Mouse (Mus musculus): ENCODE results near the gene Ywhag.

The Ywhag gene

DNA sequence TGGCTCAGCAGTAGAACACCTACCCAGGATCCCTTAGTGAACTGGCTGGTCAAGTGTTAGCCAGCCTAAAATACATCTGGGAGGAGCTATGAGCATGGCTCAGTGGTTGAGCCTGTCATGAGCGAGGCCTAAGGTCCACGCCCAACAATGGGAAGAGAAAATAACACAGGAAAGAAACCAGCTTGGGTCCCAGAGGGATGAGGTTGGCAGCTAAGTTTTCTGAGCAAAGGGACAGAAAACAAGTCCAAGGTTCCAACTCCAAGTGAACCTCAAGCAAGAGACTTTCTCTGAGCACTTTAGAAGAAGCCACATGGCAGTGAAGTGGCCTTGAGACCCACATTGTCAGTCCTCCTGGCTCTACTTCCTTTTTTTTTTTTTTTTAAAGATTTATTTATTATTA is 17.2 kb upstream of the Ywhag start:
- DNase-seq (ENCODE audit: low spot score) = no peak

DNA sequence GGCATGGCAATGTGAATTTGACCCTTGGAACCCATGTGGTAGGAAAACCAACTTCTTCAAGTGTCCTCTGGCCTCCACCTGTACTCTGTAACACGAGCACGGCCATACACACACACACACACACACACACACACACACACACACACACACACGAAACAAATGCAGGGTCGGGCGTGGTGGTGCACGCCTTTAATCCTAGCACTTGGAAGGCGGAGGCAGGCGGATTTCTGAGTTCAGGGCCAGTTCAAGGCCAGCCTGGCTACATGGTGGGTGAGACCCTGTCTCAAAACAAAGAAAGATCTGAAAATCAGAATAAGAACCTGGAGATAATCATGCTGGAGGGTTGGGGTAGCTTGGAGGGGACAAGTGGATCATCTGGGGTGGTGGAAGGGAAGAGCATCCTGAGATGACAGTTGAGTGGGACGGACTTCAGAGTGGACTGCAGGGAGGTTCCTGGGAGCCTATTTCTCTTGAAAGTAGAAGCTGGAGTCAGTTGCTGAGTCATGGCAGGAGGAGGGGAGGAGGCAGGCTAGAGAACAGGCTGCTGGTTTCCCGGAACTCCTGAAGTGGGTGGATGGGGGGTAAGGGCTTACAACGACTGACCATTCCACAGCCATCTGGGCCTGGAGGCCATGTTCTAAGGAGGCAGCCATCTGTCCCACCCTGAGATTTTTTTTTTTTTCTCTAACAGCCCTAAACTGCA is 16.4 kb upstream of the Ywhag start:
- DNase-seq (ENCODE audit: low spot score) = peak; percentile 72

DNA sequence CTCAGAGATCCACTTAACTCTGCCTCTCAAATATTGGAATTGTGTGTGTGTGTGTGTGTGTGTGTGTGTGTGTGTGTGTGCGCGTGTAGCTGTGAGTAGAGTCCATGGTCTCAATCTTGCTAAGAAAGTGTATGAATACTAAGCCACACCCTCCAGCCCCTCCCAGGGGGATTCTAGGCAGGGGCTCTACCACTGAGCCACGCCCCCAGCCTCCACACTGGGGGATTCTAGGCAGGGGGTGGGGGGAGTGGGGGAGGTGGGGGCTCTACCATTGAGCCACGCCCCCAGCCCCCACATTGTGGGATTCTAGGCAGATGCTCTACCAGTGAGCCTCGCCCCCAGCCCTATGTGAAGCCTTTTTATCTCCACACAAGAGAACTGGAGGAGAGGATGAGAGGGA is 12.2 kb upstream of the Ywhag start:
- no peak for DNase-seq (ENCODE audit: low spot score)

DNA sequence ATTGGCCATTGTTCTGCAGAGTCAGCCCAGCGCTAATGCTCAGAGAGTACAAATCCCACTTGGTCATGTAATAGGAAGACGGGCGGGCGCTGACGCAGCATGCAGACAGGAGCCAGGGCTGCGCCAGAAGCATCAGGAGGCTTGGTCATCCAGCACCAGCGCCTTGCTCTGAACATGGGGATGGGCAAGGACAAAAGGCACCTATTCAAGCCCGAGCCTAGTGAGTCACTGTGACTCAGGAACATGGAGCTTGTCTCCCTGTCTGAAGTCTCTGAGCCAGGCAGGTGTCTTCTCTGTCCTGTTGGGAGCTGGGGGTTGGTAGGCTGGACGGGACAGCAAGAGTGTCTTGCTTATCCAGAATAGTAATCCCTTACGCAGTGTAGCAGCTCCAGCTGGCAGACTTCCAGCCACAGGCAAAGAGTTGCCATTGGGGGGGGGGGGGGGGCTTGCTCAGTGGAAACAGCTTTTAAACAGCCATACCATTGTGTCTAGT is 11.5 kb upstream of the Ywhag start:
- no peak for DNase-seq (ENCODE audit: low spot score)

DNA sequence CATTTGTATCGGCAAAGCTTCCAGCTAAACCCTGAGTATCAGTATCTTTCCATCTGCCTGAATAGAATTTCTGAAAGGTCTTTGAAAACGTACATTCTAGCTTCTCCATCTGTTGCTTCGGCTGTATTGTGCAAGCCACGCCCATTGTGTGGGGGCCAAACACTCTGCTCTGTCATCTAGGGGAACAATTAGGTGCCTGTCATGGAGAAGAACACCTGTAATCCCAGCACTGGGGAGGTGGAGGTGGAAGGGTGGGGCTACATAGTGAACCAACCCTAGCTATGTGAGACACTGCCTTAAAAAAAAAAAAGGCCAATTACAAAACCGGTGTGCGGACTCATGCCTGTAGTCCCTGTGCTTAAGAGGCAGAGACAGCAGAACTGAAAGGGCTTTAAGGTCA is 8.3 kb upstream of the Ywhag start:
- DNase-seq (ENCODE audit: low spot score) = no peak

DNA sequence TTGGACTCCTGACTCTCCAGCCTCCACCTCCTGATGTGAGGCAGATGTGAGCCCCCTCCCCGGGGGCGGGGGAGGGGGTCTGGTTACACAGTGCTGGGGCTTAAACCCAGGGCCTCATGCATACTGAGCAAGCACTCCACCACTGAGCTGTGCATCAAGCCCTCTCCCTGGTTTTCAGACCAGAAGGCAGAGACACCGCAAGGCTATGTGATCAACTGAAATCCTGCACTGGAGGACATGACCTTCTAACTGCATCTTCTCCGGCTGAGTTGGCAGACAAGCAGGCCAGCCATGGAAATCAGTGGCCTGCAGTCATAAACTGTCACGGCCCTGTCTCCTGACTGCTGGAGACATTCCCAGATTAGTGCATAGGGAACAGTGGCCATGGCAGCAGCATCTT is 6.2 kb upstream of the Ywhag start:
- peak; percentile 45 for DNase-seq (ENCODE audit: low spot score)

DNA sequence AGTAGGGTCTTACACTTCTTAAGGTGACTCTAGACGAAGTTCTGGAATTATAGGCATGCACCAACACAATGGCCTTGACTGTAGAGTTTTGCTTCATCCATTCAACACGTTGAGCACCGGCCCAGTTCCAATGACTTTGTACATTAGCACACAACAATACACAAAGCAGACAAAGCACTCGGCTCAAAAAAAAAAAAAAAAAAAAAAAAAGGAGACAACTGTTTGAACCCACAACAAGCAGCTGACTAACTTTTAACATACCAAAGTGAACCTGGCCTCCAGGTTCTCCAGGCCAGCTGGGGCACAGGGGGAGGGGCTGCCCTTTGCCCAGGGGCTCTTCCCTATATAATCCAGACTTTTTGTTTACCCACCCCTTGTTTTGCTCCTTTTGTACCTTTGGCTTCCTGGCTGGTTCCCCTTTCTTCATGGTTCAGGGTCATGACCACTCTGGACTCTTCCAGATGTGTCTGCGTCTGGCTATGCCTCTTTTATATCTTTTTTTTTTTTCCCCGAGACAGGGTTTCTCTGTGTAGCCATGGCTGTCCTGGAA is 1.3 kb upstream of the Ywhag start:
- DNase-seq (ENCODE audit: low spot score) = peak; percentile 45

DNA sequence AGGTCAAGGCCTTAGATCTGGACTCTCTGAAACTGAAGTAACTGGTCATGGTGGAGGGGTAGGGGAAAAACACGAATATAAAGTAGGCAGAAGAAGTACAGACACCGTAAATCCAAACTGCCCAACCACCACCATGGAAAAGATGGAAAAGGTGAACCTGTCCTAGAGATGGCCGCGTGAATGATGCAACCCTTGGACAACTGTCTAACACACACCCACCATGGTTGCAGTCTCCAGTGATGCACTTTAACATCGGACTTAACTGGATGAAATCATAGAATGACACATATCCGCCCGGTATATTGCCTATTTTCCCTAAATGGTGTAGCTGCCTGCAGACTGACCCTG is 734 bp upstream of the Ywhag start:
- no peak for DNase-seq (ENCODE audit: low spot score)

DNA sequence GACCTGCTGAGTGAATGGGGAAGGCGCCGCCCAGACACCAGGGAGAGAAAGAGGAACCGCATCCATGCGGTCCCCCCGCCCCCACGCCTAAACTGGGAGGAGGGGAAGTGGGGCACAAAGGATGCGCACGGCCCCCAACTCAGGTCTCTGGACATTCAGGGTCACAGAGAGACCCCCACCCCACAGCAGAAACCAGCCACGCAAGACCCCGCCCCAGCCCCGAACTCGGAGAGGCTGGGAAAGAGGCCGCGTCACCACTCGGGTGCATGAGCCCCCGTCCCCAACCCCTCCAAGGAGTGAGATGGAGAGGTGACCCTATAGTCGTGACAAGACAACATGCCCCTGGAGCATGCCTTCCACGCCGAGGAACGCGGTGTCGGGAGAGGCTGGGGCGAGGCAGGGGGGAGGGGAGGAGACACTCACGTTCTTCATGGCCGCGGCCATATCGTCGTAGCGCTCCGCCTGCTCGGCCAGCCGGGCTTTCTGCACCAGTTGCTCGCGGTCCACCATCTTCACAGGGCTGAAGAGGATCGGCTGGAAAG is 445 bp downstream of the Ywhag start:
- peak; percentile 59 for DNase-seq (ENCODE audit: low spot score)

DNA sequence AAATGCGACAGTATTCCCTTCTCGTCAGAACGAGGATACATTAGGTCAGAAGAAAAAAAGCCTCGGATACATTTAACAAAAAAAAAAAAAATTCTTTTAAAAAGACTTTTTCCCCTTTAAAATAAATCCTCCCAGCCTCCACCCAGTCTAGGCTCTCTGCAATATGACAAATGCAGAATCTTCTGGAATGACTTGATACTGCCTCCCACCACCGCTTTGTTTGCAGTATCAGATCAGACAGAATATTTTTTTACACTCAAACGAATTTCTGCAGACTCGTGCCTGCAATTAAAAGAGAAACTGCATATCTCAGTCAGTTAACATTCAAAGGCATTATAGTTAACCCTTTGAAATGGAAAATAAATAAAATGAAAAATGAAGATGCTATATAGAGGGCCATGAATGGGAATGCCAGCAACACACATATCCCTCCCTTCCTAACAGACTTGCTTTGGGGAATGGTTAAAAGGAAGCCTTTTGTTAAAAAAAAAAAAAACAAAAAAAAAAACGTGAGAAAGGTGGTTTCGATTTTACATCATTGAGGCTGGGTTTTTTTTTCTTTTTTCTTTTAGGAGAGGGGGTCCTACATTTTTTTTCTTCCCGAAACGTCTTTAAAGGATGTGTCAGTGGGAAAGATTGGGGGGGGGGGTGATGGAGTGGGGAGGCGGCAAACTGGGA is 1.1 kb downstream of the Ywhag start:
- DNase-seq (ENCODE audit: low spot score) = no peak

DNA sequence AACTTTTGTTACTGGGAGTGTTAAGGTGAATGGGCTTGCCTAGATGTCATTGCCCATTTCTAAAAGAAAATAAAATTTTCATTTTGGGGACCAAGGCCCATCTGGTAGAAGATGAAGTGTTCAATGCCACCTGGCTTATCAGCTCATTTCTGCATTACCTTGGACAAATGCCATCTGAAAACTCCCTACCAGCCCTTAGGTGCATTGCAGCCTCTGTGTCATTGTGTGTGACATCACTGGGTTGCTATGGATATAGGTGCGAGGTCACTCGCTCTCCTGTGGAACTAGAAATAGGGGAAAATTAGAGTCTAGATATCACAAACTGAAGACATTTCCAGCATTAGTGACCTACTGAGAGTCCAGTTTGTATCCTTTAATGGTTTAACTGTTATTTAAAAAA is 2.1 kb downstream of the Ywhag start:
- no peak for DNase-seq (ENCODE audit: low spot score)

DNA sequence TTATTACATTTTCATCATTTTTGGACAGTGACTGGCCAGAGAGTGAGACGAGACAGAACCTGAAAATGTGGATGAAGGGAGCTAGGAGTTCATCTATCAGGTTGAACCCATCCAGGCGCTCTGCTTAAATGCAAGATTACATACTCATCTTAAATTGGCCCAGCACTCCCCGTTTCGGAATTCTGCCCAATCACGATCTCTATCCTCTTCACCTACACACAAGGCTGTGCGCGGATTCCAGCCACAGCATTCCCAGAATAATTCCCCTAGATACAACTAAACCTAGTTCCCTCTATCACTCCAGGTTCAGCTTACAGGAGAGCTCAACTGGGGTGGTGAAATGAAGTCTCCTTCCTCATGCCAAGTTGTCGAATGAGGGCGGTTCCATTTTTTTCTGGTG is 2.9 kb downstream of the Ywhag start:
- DNase-seq (ENCODE audit: low spot score) = no peak

DNA sequence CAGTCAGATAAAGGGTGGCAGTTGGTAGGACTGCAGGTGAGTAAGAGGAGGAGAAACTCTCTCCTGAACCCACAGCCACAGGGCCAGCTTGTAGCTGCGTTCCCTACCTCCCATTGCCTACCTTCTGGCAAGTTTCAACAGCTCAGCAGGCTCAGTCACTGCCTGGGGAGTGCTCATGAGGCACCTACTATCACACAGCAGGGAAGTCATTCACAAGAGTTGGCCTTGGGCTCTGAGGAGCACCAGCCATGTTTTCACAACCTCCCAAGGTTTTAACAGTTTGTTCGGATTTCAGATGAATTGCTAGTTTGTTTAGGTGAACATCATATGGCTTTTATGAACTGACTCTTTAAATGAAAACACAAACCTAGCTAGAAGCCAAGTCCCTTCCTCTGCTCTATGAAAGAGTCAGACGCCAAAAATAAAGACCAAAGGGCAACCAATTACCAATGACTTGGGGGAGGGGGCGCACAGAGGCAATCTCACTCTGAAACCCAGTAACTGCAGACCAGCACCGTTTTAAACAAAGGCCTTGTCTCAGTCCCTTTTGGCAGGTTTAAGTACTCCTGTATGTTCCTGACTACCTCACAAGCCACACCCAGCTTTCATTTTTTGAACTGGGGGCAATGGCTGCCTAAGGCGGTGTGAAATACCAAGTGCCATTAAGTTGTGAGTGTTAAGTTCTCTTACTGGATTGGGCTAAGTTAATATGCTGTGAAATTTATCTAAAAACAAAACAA is 4.6 kb downstream of the Ywhag start:
- DNase-seq (ENCODE audit: low spot score) = no peak

DNA sequence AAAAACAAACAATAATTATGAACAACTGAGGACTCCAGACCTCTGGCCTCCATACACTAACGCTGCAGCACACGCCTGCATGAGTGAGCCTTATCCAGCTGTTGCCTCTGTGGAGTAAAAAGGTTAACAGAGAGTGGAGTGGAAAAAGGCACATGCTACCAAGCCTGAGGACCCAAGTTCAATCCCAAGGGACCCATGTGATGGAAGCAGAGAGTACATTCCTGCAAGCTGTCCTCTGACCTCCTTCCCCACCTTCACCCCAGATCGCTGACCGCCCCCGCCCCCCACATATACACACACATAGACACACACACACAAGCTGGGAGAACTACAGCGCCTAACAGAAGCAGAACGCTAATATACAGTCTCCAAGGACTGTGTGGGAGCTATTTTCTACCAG is 10.5 kb downstream of the Ywhag start:
- DNase-seq (ENCODE audit: low spot score) = no peak

DNA sequence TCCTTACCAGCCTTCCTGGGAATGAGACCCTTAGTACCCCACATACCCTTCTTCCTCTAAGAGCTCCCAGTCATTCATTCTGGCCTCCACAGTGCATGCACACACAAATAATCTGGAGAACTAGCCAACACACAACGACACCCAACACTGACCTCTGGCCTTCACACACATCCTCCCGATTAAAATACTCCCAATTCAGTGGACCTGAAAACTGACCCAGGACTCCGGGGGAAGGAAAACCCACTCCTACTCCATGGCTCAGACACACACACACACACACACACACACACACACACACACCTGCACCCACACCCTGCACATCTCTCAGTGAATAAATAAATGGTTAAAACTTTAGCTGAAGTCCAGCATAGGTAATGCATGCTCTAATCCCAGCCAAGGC is 14.5 kb downstream of the Ywhag start:
- no peak for DNase-seq (ENCODE audit: low spot score)

DNA sequence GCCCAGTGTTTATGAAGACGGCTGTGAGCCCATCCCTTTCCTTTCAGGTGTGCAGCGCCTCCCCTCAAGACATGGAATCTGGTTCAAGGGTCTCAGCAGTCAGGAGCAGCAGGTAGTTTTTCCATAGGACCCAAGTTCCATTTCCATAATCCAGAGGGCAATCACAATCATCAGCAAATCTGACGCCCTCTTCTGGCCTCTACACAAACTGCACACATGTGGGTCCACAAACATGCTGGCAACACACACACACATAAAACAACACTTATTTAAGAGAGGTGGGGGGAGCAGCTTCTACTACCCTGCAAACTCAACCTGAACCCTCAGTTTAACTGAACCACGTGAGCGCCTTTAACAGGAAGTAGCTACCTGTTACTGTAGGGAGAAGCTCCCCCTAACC is 15.8 kb downstream of the Ywhag start:
- DNase-seq (ENCODE audit: low spot score) = no peak

DNA sequence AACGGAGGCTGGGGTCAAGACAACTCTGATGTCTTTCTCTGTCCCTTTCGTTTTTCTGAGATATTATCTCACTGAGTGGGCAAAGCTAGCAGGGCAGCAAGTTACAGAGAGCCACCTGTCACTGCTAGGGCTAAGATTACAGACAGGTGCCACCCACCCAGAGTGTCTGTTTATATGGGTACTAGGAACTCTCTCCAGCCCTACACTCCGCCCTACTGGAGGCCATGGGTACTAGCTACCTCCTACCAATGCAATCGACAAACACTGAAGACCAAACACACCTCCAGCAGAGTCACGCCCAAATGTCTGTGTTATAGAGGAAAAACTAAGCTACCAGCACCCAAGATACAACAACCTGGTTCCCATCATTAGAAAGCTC is 16.4 kb downstream of the Ywhag start:
- no peak for DNase-seq (ENCODE audit: low spot score)

DNA sequence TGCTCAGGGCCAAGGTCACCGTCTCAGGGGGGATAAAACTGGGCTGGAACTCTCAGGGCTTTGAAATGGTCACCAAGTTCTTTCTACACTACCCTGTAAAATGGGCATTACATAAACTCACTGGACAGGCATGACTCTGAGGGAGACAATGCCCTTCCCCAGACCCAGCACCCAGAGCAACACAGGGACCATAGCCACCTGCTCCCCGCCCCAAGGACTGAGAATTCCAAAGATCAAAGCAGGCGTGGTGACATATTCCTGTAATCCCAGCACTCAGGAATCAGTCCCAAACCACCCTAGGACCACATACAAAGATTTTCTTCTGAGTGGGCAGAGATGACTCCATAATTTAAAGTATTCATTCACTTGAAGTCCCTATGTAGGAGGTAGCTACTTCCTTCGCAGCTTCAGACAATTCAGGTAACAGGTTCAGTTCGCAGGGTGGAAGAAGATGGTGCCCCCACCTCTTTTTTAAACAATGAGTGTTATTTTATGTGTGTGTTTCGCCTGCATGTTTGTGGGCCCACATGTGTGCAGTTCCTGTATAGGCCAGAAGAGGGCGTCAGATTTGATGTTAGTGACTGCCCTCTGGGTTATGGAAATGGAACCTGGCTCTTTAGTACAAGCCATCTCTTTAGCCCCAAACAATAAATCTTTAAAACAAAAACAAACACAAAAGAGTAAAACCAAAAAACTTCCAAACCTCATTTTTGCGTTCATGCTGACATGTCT is 16.9 kb downstream of the Ywhag start:
- no peak for DNase-seq (ENCODE audit: low spot score)

DNA sequence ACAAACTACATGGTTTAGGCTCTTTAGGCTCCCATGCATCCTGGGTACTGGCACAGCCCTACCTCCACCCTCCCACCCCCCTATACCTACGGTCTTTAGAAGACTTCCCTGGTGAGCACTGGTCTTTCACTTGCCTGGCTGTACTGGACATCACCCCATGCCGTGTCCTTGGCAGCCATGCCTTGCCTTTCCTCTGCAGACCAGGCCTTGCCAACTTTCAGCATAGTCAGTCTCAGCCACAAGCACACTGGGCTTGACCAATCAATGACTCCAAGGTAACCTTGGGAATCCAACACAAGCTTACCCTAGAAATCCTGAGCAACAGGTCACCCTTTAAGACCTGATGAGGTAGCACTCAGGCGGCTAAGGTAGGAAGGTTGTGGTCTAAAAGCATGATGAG is 17.8 kb downstream of the Ywhag start:
- no peak for DNase-seq (ENCODE audit: low spot score)

DNA sequence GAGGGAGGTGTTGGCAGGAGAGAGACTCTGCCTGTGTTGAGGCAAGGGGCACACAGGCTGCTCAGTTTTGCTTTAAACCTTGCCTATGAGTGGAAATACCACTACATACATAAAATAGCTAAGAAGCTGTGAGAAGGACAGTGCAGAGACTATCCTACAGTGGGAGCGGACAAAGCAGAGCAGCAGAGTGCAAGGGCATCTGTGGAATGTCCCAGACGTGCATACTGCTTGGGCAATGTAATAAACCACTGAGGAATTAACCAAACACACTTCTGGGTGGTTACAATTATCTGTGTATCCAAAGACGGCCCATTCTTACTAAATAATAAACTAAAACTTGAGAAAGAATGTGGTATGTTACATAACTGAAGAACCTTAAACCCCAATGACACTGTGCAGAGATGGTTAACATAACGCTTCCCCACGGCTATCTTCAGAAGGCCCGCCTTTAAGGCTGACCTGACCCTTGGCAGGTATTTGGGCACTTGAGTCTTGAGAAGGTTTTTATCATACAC is 18.3 kb downstream of the Ywhag start:
- no peak for DNase-seq (ENCODE audit: low spot score)

DNA sequence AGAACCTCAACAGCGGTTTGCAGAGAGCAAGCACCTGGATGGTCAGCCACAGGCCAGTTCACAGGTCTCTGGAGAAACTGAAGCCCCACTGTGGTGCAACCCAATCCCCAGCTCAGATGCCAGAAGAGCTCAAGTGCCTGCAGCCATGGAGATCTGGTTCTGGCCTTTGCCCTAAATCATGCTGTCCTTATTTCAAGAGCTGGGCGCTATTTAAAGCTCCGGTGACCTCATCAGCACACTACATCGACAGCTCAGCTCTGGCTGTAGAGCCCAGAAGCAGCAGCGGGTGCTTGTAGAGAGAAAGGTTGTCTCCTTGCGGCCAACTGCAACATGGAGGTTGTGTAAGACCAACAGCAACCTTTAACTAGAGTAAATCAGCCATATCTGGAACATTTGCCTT is 20.3 kb downstream of the Ywhag start:
- peak; percentile 51 for DNase-seq (ENCODE audit: low spot score)

DNA sequence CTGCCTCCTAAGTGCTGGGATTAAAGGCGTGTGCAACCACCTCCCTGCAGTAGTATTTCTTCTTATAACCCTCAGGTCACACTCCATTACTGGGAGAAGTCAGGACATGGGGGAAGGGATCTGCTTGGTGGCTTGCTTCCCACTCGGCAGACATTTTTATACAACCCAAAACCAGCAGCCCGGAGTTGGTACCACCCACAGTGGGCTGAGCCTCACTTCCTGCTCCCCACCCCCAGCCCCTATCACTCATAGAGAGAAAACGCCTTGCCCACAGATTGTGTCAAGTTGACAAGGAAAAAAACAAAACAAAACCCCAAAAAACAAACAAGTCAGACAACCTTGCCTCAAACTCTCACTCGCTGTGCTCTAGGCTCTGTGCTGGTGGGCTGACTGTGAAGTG is 21.2 kb downstream of the Ywhag start:
- no peak for DNase-seq (ENCODE audit: low spot score)
